Comparison of ENCODE assay signal across 17 mouse cellular contexts in the genomic region with DNA sequence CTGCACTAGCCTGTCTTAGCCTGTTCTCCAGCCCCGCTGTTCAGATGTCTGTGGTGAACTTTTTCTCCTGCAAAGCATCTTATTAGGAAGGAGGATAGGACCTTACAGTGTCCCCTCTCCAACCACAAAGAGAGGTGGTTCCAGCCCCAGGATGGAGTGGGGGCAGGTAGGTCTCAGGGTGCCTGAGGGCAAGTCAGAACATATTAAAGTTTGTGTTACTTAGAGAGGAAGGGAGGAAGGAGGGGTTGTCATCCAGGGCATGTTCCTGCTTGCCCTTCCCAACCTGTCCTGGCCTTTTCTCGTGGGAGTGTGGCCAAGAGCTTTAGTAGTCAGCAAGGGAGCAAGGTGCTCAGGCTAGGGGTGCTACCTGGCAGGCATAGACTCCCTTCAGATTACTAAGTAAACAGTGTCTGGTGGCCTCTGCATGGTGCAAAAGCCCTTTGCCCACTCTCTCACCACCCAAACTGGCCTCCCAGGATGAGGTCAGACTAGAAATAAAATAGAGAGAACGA. TPM values are rescaled to one million over a fixed set of nuclear protein-coding genes. Genes with fewer than 3 reads are reported as not detected.
DNase-seq lines count a peak whose midpoint lies in the region; ATAC-seq and TF ChIP-seq lines count a peak whose summit lies in the region.
"Had no signal": no experiment of that assay in that cellular context is flagged by ENCODE, and none has a peak within 500 bp of the region (broad histone marks: within the 10 kb centered on the region; RNA-seq: fewer than 3 reads in every experiment).

No protein-coding gene starts in this region.

- no peak for TF ChIP-seq CTCF in layer of hippocampus, adult 2 months (conservative IDR thresholded peaks at IDR 0.05)

- H3K27ac ChIP-seq in forebrain, embryonic 16.5 days (ENCODE audit: low read length): no peak overlapping the region
- no peak overlapping the region for H3K27ac ChIP-seq in layer of hippocampus, adult 2 months
- H3K27ac ChIP-seq: heart, embryonic 15.5 days; hindbrain, embryonic 13.5 days; midbrain, embryonic 15.5 days had no signal

- ATAC-seq in forebrain, embryonic 16.5 days: no peak
- ATAC-seq: forebrain, postnatal 0 days; midbrain, embryonic 15.5 days had no signal

- H3K27me3 ChIP-seq in forebrain, embryonic 16.5 days (replicated peaks; ENCODE audit: control insufficient read depth, insufficient read depth, low read length): 0 out of 2 replicates have a peak, but pooled peaks cover 2% of the 10 kb centered on the region
- H3K27me3 ChIP-seq: heart, embryonic 15.5 days; midbrain, embryonic 15.5 days had no signal

- no peaks in the 10 kb centered on the region for H3K4me1 ChIP-seq in forebrain, embryonic 16.5 days (replicated peaks; ENCODE audit: control insufficient read depth, insufficient read depth, low read length)
- H3K4me1 ChIP-seq: midbrain, embryonic 15.5 days had no signal

- no peak overlapping the region for H3K9ac ChIP-seq in forebrain, embryonic 16.5 days (replicated peaks; ENCODE audit: low read depth, low read length)
- H3K9ac ChIP-seq: forebrain, postnatal 0 days; heart, embryonic 15.5 days; hindbrain, embryonic 13.5 days; midbrain, embryonic 15.5 days had no signal

- no peak overlapping the region for H3K4me3 ChIP-seq in forebrain, embryonic 16.5 days (replicated peaks; ENCODE audit: low read length)
- H3K4me3 ChIP-seq in layer of hippocampus, adult 2 months: no peak overlapping the region
- H3K4me3 ChIP-seq: heart, embryonic 15.5 days; hindbrain, embryonic 13.5 days; midbrain, embryonic 15.5 days had no signal

- H3K36me3 ChIP-seq in forebrain, embryonic 16.5 days (ENCODE audit: control insufficient read depth, insufficient read depth): no peaks in the 10 kb centered on the region
- H3K36me3 ChIP-seq: heart, embryonic 15.5 days; hindbrain, embryonic 13.5 days; midbrain, embryonic 15.5 days had no signal

- WGBS in forebrain, embryonic 16.5 days: 61% methylated on average over 3 of the region's 3 CpGs

- H3K4me2 ChIP-seq in forebrain, embryonic 16.5 days (ENCODE audit: low read length): no peak overlapping the region
- H3K4me2 ChIP-seq: heart, embryonic 15.5 days; hindbrain, embryonic 13.5 days; midbrain, embryonic 15.5 days had no signal

- no peaks in the 10 kb centered on the region for H3K9me3 ChIP-seq in forebrain, embryonic 16.5 days (ENCODE audit: control insufficient read depth, low read length)
- H3K9me3 ChIP-seq: heart, embryonic 15.5 days; hindbrain, embryonic 13.5 days; midbrain, embryonic 15.5 days had no signal

- DNase-seq in embryo, embryonic 10 days (ENCODE audit: low spot score): peak; percentile 11
- DNase-seq in embryo, embryonic 10.5 days (ENCODE audit: low spot score): no peak
- peak; percentile 53 to 65 for DNase-seq in urinary bladder, adult 18-20 months (ENCODE audit: low spot score in 2 of 2)
- no peak for DNase-seq in urinary bladder, postnatal 10 days (ENCODE audit: low spot score)
- peak; percentile 58 to 81 for DNase-seq in kidney, postnatal 25 days
- DNase-seq in right cerebral cortex, postnatal 14 days: no peak
- DNase-seq in layer of hippocampus, adult 2 months (ENCODE audit: low spot score in 2 of 2): no peak
- DNase-seq: cerebellum, postnatal 36 days; forebrain, postnatal 0 days; gastrocnemius, postnatal 14 days; right cerebral cortex, postnatal 25 days had no signal

RNA-seq across cellular contexts. Expression of a gene that starts 0.5 kb away (rescaled TPM):
- not detected in 2 replicates for polyA plus RNA-seq in forebrain, embryonic 16.5 days (2015; fragmentation: Nextera tagmentation; extraction: Ambion mirVana)
- under 1 TPM in 1 of 2 experiments, not detected in 1; 0.32 TPM for total RNA-seq in layer of hippocampus, adult 2 months (2021)
- total RNA-seq: adrenal gland, postnatal 4 days; forebrain, postnatal 0 days; gastrocnemius, postnatal 14 days had no signal
- polyA plus RNA-seq: forebrain, postnatal 0 days; heart, embryonic 15.5 days; hindbrain, embryonic 13.5 days; limb, embryonic 14.5 days; midbrain, embryonic 15.5 days had no signal

RNA-seq across cellular contexts. Expression of a gene that starts 5.0 kb away (rescaled TPM):
- polyA plus RNA-seq in forebrain, embryonic 16.5 days (2015; fragmentation: Nextera tagmentation; extraction: Ambion mirVana): 0.47 and 0.53 TPM in 2 replicates
- total RNA-seq in layer of hippocampus, adult 2 months (2021): 10 to 100 TPM; 24.0 to 24.8 TPM

RNA-seq across cellular contexts. Expression of a gene that starts 12.0 kb away (rescaled TPM):
- 214 and 231 TPM in 2 replicates for polyA plus RNA-seq in forebrain, embryonic 16.5 days (2015; fragmentation: Nextera tagmentation; extraction: Ambion mirVana)
- total RNA-seq in layer of hippocampus, adult 2 months (2021): 10 to 100 TPM; 86.6 to 89.6 TPM

RNA-seq across cellular contexts. Expression of a gene that starts 16.2 kb away (rescaled TPM):
- polyA plus RNA-seq in forebrain, embryonic 16.5 days (2015; fragmentation: Nextera tagmentation; extraction: Ambion mirVana): 27.3 and 29.6 TPM in 2 replicates
- 1 to 10 TPM; 9.6 to 9.8 TPM for total RNA-seq in layer of hippocampus, adult 2 months (2021)

RNA-seq across cellular contexts. Expression of a gene that starts 21.6 kb away (rescaled TPM):
- 176 and 188 TPM in 2 replicates for polyA plus RNA-seq in forebrain, embryonic 16.5 days (2015; fragmentation: Nextera tagmentation; extraction: Ambion mirVana)
- 10 to 100 TPM; 79.4 to 94.2 TPM for total RNA-seq in layer of hippocampus, adult 2 months (2021)

Comparison
In these comparisons a context has a peak if more than half of its experiments do, and no peak if none do; other contexts are left out.
1. DNase-seq: peak in embryo, embryonic 10 days (single experiment), urinary bladder, adult 18-20 months (2 of 2) and kidney, postnatal 25 days (2 of 2); none in embryo, embryonic 10.5 days (single experiment), urinary bladder, postnatal 10 days (single experiment), right cerebral cortex, postnatal 14 days (single experiment) and layer of hippocampus, adult 2 months (0 of 2).